Mouse (Mus musculus) left cerebral cortex, adult 11 months (tissue): ENCODE data around the gene Fhod1.

Experiments
- DNase-seq: peaks from one replicate; pipeline ENCODE4 v3.0.0; 2022; ENCODE audit warnings: low spot score

The Fhod1 gene

GRCm38 (mm10) chr8:105347428-105348221, at the start of gene Fhod1:
TSS of gene Fhod1 (minus strand) at chr8:105347953.
- DNase-seq = peak; percentile 76

DNA sequence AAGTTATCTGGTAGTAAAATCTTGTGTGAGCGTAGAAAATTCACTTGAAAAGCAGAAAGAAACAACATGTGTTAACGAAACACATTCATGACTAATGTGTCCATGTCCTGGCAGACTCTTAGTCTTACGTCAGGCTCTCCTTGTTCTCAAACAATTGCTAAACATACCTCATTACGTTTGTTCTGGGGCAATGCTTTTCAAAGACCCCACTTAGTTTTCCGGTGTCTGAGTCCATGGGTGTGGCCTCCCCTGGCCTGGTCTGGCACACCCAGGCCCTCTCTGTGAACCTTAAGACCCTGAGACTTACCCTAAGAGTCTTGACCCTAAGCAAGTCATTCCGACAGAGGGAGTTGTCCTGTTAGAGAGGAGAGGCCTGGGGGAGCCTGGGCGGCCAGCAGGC, 46.2 kb upstream of the Fhod1 start:
- no peak for DNase-seq

GRCm38 (mm10) chr8:105393089-105393787, 45.5 kb upstream of the Fhod1 start:
- DNase-seq = no peak

DNA sequence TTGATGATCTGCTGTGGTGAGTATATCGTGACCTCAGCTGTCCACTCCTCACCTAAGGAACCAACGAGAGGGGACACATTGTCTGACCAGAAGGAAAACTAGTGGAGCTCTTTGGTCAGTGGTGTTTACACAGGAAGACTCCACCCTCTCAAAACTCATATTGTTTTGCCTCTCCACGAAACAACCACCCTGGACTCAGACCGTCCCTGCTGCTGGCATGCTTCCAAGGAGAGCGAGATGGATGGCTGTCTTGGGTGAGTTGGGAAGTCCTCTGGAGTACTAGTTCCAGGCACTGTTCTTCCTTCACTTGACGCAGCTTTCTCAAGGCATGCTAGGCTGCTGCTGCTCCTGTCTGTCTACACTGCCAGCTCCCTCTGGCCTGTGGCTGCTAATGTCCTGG, 41.3 kb upstream of the Fhod1 start:
- no peak for DNase-seq

- no peak for DNase-seq
Observed at GRCm38 (mm10) chr8:105387151-105387550, 39.4 kb upstream of the Fhod1 start.

DNA sequence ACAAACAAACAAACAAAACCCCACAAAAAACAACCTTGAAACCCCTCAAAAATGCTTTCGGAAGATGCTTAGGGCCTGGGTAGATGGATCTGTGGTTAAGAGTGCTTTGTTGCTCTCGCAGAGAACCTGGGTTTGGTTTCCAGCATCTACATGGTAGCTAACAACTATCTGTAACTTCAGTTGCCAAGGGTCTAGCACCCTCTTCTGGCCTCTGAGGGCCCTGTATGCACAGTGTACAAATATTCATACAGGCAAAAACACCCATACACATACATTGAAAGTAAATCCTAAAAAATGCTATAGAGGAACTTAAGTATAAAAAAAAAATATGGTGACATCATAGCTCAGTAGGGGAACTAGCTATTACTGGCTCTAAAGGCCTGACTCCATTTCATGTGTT, 36.3 kb upstream of the Fhod1 start:
- DNase-seq = no peak

DNA sequence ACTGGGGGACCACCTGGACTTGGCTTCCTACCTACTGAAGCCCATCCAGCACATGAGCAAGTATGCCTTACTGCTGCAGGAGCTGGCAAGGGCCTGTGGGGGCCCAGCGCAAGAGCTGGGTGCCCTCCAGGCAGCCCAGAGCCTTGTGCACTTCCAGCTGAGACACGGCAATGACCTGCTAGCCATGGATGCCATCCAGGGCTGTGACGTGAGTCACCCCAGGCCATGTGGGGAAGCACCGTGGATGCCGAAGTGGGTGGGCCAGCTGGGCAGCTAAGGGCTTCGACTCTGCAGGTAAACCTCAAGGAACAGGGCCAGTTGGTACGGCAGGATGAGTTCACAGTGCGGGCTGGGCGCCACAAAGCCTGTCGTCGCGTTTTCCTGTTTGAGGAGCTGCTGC, 32.6 kb upstream of the Fhod1 start:
- DNase-seq = no peak

GRCm38 (mm10) chr8:105378673-105379072, 30.9 kb upstream of the Fhod1 start:
- no peak for DNase-seq

DNA sequence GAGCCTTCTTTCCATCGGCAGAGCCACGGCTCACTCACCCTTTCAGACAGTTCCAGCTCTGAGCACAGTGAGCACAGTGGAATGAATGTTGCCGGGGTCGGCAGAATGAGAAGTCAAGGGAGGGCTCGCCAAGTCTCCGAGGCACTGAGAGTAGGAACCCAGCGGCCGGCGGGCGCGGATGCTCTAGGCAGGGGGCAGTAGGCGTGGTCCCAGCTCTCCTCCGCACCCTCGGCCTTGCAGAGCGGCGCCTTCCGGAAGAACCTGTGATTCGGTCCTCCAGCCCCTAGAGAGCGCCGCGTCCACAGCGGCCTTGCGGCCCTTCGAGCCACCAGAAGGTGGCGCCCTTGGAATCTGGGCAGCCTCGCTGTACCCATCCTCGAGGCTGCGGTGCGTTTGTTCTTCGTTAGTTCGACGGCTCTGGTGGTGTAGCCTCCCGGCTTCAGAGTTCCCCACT, 26.8 kb upstream of the Fhod1 start:
- no peak for DNase-seq

GRCm38 (mm10) chr8:105373032-105373431, 25.3 kb upstream of the Fhod1 start, which contains the start of gene Plekhg4:
TSS of gene Plekhg4 (plus strand) at chr8:105373274.
- no peak for DNase-seq

GRCm38 (mm10) chr8:105372473-105372872, 24.7 kb upstream of the Fhod1 start:
- DNase-seq = no peak

- no peak for DNase-seq
Observed at GRCm38 (mm10) chr8:105367107-105367506, 19.4 kb upstream of the Fhod1 start.

DNA sequence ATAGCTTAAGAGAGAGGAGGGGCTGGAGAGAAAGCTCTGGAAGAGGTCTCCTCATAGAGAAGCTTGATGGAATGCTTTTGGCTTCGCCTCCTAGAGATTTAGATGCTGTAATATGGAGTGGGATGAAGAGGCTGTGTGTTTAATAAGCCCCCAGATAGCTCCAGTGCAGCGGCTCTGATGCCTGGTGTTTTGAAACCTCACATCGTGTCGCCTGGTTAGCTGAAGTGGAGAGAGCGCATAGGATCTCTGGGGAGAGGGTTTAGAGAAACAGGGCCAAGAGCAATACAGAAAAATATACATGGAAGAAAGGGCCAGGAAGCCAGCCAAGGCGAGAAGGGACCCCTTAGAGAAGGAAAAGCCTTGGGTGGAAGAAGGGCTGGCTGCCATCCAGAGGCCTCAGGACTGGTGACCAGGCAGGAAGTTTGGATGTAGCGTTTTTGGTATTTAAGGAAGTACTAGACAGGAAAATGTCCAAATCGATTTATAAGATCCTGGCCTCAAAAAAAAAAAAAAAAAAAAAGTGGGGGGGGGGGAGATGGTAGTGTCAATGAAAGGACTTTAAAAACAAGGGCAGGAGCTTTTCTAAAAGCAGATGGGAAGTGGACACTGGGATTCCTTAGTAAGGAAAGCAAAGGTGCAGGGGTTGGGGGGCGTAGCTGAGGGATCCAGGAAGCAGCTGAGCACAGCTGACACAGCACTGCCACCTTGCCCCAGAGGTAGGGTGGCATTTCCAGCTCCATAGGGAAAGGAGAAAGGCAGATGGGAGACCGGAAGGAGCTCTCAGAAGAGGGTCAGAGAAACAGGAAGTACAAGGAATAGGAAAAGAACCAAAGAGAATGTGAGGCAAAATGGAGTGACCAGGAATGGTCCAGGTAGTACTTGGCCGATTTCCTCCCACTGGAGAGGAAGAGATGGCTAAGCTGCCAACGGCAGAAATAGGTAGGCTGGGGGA, 14.3 kb upstream of the Fhod1 start:
- DNase-seq = no peak

DNA sequence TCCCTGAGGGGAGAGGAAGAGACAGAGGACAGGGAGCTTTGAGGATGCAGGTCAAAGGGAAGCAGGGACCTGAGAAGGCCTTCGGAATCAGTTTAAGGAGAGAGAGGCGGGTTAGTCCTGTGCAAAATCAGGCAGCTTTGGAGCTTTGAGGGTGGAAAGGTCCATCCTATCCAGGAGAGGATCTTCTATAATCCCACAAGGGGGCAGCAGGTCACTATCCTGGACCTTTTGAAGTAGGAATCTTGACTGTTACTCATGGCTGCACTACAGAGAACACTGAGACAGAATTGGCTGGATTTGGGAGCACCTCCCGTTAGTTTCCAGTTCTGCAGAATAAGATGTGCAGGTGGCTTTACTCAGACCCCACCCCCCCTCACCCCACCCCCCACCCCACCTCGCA, 11.9 kb upstream of the Fhod1 start:
- no peak for DNase-seq

DNA sequence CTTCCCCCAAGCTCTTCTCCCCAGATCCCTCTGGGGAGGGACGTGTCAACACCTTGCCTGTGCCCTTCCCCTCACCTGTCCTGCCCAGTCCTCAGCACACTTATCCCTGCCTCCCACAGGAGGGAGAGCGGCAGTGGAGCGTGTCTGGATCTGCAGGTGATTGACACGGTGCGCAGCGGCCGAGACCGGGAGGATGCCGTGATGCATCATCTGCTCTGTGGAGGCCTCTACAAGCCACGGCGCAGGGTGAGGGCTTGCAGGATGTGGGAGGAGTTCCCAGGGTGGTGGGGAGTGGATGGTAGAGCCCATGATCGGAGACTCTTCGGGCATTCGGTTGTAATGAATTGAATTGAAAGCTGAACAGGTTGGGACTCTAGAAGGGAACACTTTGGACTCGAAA, 11.5 kb upstream of the Fhod1 start:
- no peak for DNase-seq

GRCm38 (mm10) chr8:105356681-105357080, 8.9 kb upstream of the Fhod1 start:
- DNase-seq = no peak

DNA sequence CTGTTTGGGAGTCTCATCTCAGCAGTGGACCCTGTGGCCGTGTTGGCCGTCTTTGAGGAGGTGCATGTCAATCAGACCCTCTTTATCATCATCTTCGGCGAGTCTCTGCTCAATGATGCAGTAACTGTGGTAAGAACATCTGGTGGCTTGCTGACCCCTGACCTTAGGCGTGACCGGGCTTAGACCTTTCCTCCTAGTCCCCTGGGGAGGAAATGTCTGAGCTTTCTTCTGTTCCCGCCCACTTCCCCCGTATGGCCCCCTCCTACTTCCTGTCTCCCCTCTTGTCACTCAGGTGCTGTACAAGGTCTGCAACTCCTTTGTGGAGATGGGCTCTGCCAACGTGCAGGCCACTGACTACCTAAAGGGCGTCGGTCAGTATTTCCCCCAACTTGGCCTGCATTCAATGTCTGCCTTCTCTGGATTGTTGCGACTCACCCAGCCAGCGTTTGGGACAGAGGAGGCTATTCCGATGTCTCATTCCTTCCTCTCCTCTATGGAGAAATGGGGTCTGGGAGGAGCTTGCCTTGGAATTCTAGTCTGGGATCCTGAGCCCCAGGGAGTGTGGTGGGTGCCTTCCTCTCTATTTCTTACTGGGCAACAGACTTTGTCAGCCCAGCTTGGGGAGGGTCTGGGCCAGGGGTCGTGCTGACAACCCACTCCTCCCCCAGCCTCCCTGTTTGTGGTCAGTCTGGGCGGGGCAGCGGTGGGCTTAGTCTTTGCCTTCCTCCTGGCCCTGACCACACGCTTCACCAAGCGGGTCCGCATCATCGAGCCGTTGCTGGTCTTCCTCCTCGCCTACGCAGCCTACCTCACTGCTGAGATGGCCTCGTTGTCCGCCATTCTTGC, 7.6 kb upstream of the Fhod1 start:
- no peak for DNase-seq

- DNase-seq = no peak
Observed at GRCm38 (mm10) chr8:105354549-105354948, 6.8 kb upstream of the Fhod1 start.

DNA sequence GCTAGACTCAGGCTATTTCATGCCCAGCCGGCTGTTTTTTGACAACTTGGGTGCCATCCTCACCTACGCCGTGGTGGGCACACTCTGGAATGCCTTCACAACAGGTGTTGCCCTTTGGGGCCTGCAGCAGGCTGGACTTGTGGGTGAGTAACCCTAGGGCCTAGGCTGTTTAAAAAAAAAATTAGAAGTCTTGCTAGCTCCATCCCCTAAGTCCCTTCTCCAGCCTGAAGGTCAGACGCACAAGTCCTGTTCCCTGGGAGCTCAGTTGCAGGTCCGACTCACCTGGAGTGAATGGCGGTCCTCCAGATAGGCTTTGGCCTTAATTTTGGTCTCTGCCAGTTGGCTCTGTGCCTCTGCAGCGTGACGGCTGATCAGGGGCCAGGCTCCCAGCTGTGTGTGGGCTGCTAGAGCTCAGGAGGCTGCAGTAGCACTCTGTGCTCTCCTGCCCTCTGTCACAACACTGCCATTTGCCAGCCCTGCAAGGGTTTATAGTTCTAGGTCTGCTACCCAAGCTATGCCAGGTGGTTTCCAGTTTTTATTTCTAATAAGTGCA, 5.9 kb upstream of the Fhod1 start:
- DNase-seq = no peak

GRCm38 (mm10) chr8:105350186-105350585, 2.4 kb upstream of the Fhod1 start:
- no peak for DNase-seq
